Mouse (Mus musculus) kidney, adult 2 months (tissue): ENCODE data around the gene Yif1b.

ENCODE experiments used
- CTCF ChIP-seq: fragments of 200-500 bp; conservative IDR thresholded peaks from 2 replicates; pipeline ENCODE4 v1.5.1; 2011; ENCODE audit warnings: low read depth, mild to moderate bottlenecking, control low read depth, low read length, moderate library complexity, mixed read lengths; ENCODE audit not compliant: insufficient read depth, insufficient read length
- POLR2A ChIP-seq: fragments of 200-500 bp; IDR thresholded peaks from one replicate; pipeline ENCODE4 v1.6.1; 2011; ENCODE audit warnings: low read depth, low read length, control low read depth

GRCm38 (mm10) chr7:29255875-29256274 is 17.7 kb downstream of the Yif1b start:
- no peak for TF ChIP-seq CTCF
- TF ChIP-seq POLR2A = no peak
